Mouse (Mus musculus) CH12.LX (cell line): Measurements from ENCODE around the gene Gsg1l. TPM values are rescaled to one million over a fixed set of nuclear protein-coding genes. Genes with fewer than 3 reads are reported as not detected.

Experiments used
- DNase-seq: peaks from one replicate; pipeline ENCODE4 v3.0.0-alpha.2; 2013; ENCODE audit errors: extremely low read depth
- H3K27ac ChIP-seq: 2 replicates; pipeline ENCODE4 v1.5.1; 2012; ENCODE audit warnings: low read depth, mild to moderate bottlenecking, control low read depth, moderate library complexity; ENCODE audit not compliant: insufficient read depth
- H3K27me3 ChIP-seq: replicated peaks from 2 replicates; pipeline ENCODE3; 2012; ENCODE audit warnings: inconsistent platforms
- H3K36me3 ChIP-seq, 2 experiments: replicated peaks in 1 of 2; 2 replicates each; pipeline versions ENCODE3 to v1.6.1; 2012; ENCODE audit warnings: inconsistent platforms in 1 of 2, low read length in 1 of 2, mild to moderate bottlenecking in 1 of 2, mixed read lengths in 1 of 2, moderate library complexity in 1 of 2; ENCODE audit not compliant: control insufficient read depth in 1 of 2, insufficient read depth in 1 of 2
- H3K4me1 ChIP-seq, 2 experiments: 2 replicates each; pipeline ENCODE4 v1.6.1; 2012; ENCODE audit warnings: inconsistent platforms in 1 of 2, moderate library complexity in 1 of 2; ENCODE audit not compliant: insufficient read depth in 2 of 2, control insufficient read depth in 1 of 2
- H3K4me2 ChIP-seq: 2 replicates; pipeline ENCODE4 v1.6.1; 2012; ENCODE audit warnings: low read depth, mild to moderate bottlenecking, control low read depth; ENCODE audit not compliant: poor library complexity, insufficient read depth, severe bottlenecking
- H3K4me3 ChIP-seq, 3 experiments: fragments of 150-350 bp in 1 of 3; sonication (generic) in 1 of 3; replicated peaks in 1 of 3; 2 replicates each; pipeline versions ENCODE3 to v1.5.1; 2011 to 2012; ENCODE audit warnings: low read depth in 2 of 3, low read length in 2 of 3, mild to moderate bottlenecking in 2 of 3, moderate library complexity in 2 of 3, control low read depth in 1 of 3, improper control_type of control experiment in 1 of 3, inconsistent platforms in 1 of 3, mixed read lengths in 1 of 3; ENCODE audit not compliant: poor library complexity in 1 of 3
- H3K79me2 ChIP-seq: replicated peaks from 2 replicates; pipeline ENCODE4 v1.6.1; 2012; ENCODE audit warnings: mild to moderate bottlenecking, moderate library complexity; ENCODE audit not compliant: control insufficient read depth, poor library complexity, insufficient read depth, severe bottlenecking; ENCODE audit errors: extremely low read depth
- H3K9ac ChIP-seq: 2 replicates; pipeline ENCODE4 v1.6.1; 2012; ENCODE audit warnings: low read depth, mild to moderate bottlenecking, control low read depth, moderate library complexity; ENCODE audit not compliant: insufficient read depth
- H3K9me3 ChIP-seq: replicated peaks from 2 replicates; pipeline ENCODE3; 2012; ENCODE audit warnings: low read length, inconsistent platforms, mixed read lengths
- BHLHE40 ChIP-seq: IDR thresholded peaks from 2 replicates; pipeline ENCODE4 v1.6.1; 2011; ENCODE audit warnings: mild to moderate bottlenecking, low read depth, low read length, improper control_type of control experiment
- CHD1 ChIP-seq: IDR thresholded peaks from 2 replicates; pipeline ENCODE4 v1.6.1; 2012; ENCODE audit warnings: low read depth, low read length, improper control_type of control experiment, inconsistent platforms
- CHD2 ChIP-seq: IDR thresholded peaks from 2 replicates; pipeline ENCODE4 v1.6.1; 2011; ENCODE audit warnings: low read length, improper control_type of control experiment
- CTCF ChIP-seq, 2 experiments: IDR thresholded peaks in 1 of 2; conservative IDR thresholded peaks in 1 of 2; 2 replicates each; pipeline ENCODE4 v1.5.1; 2011 to 2012; ENCODE audit warnings: low read depth in 2 of 2, low read length in 2 of 2, improper control_type of control experiment in 1 of 2, inconsistent platforms in 1 of 2, mild to moderate bottlenecking in 1 of 2, moderate library complexity in 1 of 2
- E2F4 ChIP-seq: IDR thresholded peaks from 2 replicates; pipeline ENCODE4 v1.6.1; 2011; ENCODE audit warnings: low read depth, low read length, improper control_type of control experiment; ENCODE audit not compliant: insufficient replicate concordance
- EP300 ChIP-seq: IDR thresholded peaks from 2 replicates; pipeline ENCODE4 v1.6.1; 2011; ENCODE audit warnings: low read length, improper control_type of control experiment
- ETS1 ChIP-seq: conservative IDR thresholded peaks from 2 replicates; pipeline ENCODE4 v1.6.1; 2012; ENCODE audit warnings: low read depth, mild to moderate bottlenecking, inconsistent platforms, low read length, improper control_type of control experiment, moderate library complexity
- GABPA ChIP-seq: IDR thresholded peaks from 2 replicates; pipeline ENCODE4 v1.6.1; 2012; ENCODE audit warnings: low read depth, low read length, improper control_type of control experiment, inconsistent platforms; ENCODE audit not compliant: insufficient replicate concordance
- HCFC1 ChIP-seq: IDR thresholded peaks from 2 replicates; pipeline ENCODE4 v1.6.1; 2012; ENCODE audit warnings: low read depth, mild to moderate bottlenecking, inconsistent platforms, low read length, improper control_type of control experiment
- IRF4 ChIP-seq: IDR thresholded peaks from 2 replicates; pipeline ENCODE4 v1.6.1; 2014; ENCODE audit warnings: low read depth, mild to moderate bottlenecking, inconsistent platforms, low read length, improper control_type of control experiment
- JUN ChIP-seq: IDR thresholded peaks from 2 replicates; pipeline ENCODE4 v1.6.1; 2011; ENCODE audit warnings: low read depth, mild to moderate bottlenecking, low read length, improper control_type of control experiment, moderate library complexity; ENCODE audit not compliant: insufficient read depth
- JUND ChIP-seq: conservative IDR thresholded peaks from 2 replicates; pipeline ENCODE4 v1.6.1; 2011; ENCODE audit warnings: low read depth, low read length, improper control_type of control experiment
- KAT2A ChIP-seq: IDR thresholded peaks from 2 replicates; pipeline ENCODE4 v1.6.1; 2012; ENCODE audit warnings: low read length, improper control_type of control experiment, inconsistent platforms; ENCODE audit not compliant: insufficient replicate concordance
- MAFK ChIP-seq: IDR thresholded peaks from 2 replicates; pipeline ENCODE4 v1.6.1; 2011; ENCODE audit warnings: low read length, improper control_type of control experiment; ENCODE audit not compliant: insufficient replicate concordance
- MAX ChIP-seq: IDR thresholded peaks from 2 replicates; pipeline ENCODE4 v1.6.1; 2011; ENCODE audit warnings: low read length, improper control_type of control experiment
- MAZ ChIP-seq: IDR thresholded peaks from 2 replicates; pipeline ENCODE4 v1.6.1; 2012; ENCODE audit warnings: low read depth, mild to moderate bottlenecking, inconsistent platforms, low read length, improper control_type of control experiment, moderate library complexity
- MEF2A ChIP-seq: IDR thresholded peaks from 2 replicates; pipeline ENCODE4 v1.6.1; 2014; ENCODE audit warnings: low read depth, mild to moderate bottlenecking, inconsistent platforms, low read length, improper control_type of control experiment, borderline replicate concordance
- MXI1 ChIP-seq: IDR thresholded peaks from 2 replicates; pipeline ENCODE4 v1.6.1; 2011; ENCODE audit warnings: mild to moderate bottlenecking, low read depth, low read length, improper control_type of control experiment
- MYC ChIP-seq: IDR thresholded peaks from 2 replicates; pipeline ENCODE4 v1.6.1; 2011; ENCODE audit warnings: low read depth, mild to moderate bottlenecking, improper control_type of control experiment, low read length
- NELFE ChIP-seq: IDR thresholded peaks from 2 replicates; pipeline ENCODE4 v1.6.1; 2011; ENCODE audit warnings: low read depth, low read length, improper control_type of control experiment
- NRF1 ChIP-seq: IDR thresholded peaks from 2 replicates; pipeline ENCODE4 v1.6.1; 2014; ENCODE audit warnings: low read depth, mild to moderate bottlenecking, inconsistent platforms, low read length, improper control_type of control experiment, moderate library complexity
- PAX5 ChIP-seq: IDR thresholded peaks from 2 replicates; pipeline ENCODE4 v1.6.1; 2012; ENCODE audit warnings: low read length, inconsistent platforms, mixed read lengths
- POLR2A ChIP-seq: IDR thresholded peaks from 2 replicates; pipeline ENCODE4 v1.6.1; 2011; ENCODE audit warnings: low read depth, mild to moderate bottlenecking, improper control_type of control experiment, low read length
- RAD21 ChIP-seq: IDR thresholded peaks from 2 replicates; pipeline ENCODE4 v1.6.1; 2011; ENCODE audit warnings: low read depth, mild to moderate bottlenecking, low read length, improper control_type of control experiment, moderate library complexity
- RCOR1 ChIP-seq: conservative IDR thresholded peaks from 2 replicates; pipeline ENCODE4 v1.6.1; 2012; ENCODE audit warnings: low read depth, mild to moderate bottlenecking, inconsistent platforms, low read length, improper control_type of control experiment
- SIN3A ChIP-seq: IDR thresholded peaks from 2 replicates; pipeline ENCODE4 v1.6.1; 2012; ENCODE audit warnings: low read length, improper control_type of control experiment, inconsistent platforms
- TBP ChIP-seq: conservative IDR thresholded peaks from 2 replicates; pipeline ENCODE4 v1.6.1; 2011; ENCODE audit warnings: low read depth, low read length, improper control_type of control experiment
- TCF12 ChIP-seq: IDR thresholded peaks from 2 replicates; pipeline ENCODE4 v1.6.1; 2014; ENCODE audit warnings: low read depth, mild to moderate bottlenecking, inconsistent platforms, low read length, improper control_type of control experiment
- USF1 ChIP-seq: IDR thresholded peaks from 2 replicates; pipeline ENCODE4 v1.6.1; 2014; ENCODE audit warnings: low read depth, mild to moderate bottlenecking, inconsistent platforms, low read length, improper control_type of control experiment
- USF2 ChIP-seq: conservative IDR thresholded peaks from 2 replicates; pipeline ENCODE4 v1.6.1; 2011; ENCODE audit warnings: low read depth, low read length, improper control_type of control experiment
- ZC3H11A ChIP-seq: IDR thresholded peaks from 2 replicates; pipeline ENCODE4 v1.6.1; 2012; ENCODE audit warnings: low read depth, mild to moderate bottlenecking, inconsistent platforms, low read length, improper control_type of control experiment
- ZKSCAN1 ChIP-seq: IDR thresholded peaks from 2 replicates; pipeline ENCODE4 v1.6.1; 2012; ENCODE audit warnings: low read depth, inconsistent platforms, low read length, improper control_type of control experiment, borderline replicate concordance
- ZMIZ1 ChIP-seq: IDR thresholded peaks from 2 replicates; pipeline ENCODE4 v1.6.1; 2012; ENCODE audit warnings: low read depth, mild to moderate bottlenecking, inconsistent platforms, low read length, improper control_type of control experiment
- ZNF384 ChIP-seq: IDR thresholded peaks from 2 replicates; pipeline ENCODE4 v1.6.1; 2012; ENCODE audit warnings: low read depth, low read length, improper control_type of control experiment, inconsistent platforms
- dilution Hi-C: fragments of 300-500 bp; cut with MboI; formaldehyde crosslinking; loops from 2 replicates; pipeline ENCODE4 v1.14.3; 2020; ENCODE audit warnings: low sequenced_read_pairs; ENCODE audit not compliant: extremely low pct_unique_long_range_greater_than_20kb, extremely low pct_ligation_motif_present
- in situ Hi-C: fragments of 300-500 bp; cut with MboI; formaldehyde crosslinking; loops from 3 replicates; pipeline ENCODE4 v1.14.3; 2019; ENCODE audit warnings: low sequenced_read_pairs, low pct_ligation_motif_present, low pct_unique_long_range_greater_than_20kb, mixed read lengths
- polyA plus RNA-seq: library from polyadenylated mRNA; unstranded; fragments of >175 nt; gene quantifications from 2 replicates; pipeline ENCODE4 v1.2.1, GENCODE M21; 2012; ENCODE audit warnings: low read depth; ENCODE audit not compliant: insufficient read length
- total RNA-seq, 2 experiments: library from RNA; depleted of rRNA; stranded (reverse); fragments of 300-350 nt in 1 of 2; fragments of >200 nt in 1 of 2; gene quantifications; 2 replicates each; pipeline ENCODE4 v1.2.3; 2012 to 2014

Gsg1l gene
- total and polyA plus RNA-seq, 3 experiments = not detected

DNA sequence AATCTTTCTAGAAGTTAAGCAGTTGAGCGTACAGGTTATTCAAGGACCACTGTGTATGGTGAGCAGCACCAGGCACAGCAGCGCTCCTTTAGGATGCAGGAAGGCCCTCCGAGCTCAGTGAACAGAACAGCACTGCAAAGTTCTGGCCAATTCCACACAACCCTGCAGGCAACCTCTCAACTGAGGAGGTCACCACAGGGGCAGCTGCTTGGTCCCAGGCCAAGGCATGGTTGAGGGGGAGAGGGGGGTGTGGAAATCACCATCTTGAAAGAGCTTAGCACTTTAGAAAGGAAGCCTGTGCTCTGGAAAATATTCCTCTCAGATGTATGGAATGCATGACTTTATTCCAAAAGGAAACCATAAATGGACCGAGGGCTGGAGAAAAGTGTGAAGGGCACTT is 39.3 kb upstream of the Gsg1l start:
- Histone ChIP-seq H3K4me2 (no peak overlapping the region), H3K9me3 (no peaks in the 10 kb centered on the region), H3K27ac (no peak overlapping the region), H3K79me2 (no peaks in the 10 kb centered on the region), H3K4me3 (no peak overlapping the region), H3K27me3 (no peaks in the 10 kb centered on the region), H3K4me1 (peaks cover 12 to 45% of the 10 kb centered on the region in 2 experiments), H3K36me3 (peaks cover 55 to 83% of the 10 kb centered on the region in 2 experiments), H3K9ac (no peak overlapping the region)
- in situ Hi-C loops = no loop called here
- dilution Hi-C loops = no loop called here
- DNase-seq = no peak
- TF ChIP-seq MEF2A (no peak), JUND (no peak), MAX (no peak), EP300 (no peak)

DNA sequence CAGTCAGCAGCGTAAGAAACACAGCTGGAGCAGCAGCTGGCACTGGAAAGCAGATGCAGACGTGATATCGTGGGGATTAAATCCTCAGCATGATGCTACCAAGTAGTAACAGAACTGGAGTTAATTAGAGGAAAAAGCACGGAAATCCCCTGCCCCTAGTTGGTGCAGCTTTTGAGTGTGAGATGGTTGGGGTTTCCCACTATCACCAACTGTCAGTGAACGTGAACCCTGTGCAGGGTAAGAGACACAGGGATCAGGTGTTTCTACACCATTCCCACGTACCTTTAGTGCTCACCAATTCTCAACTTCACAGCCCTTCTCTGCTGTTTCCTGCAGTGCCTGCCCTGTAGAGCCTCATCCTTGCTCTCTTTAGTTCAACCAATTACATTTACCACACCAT is 37.6 kb upstream of the Gsg1l start:
- Histone ChIP-seq H3K79me2 (no peaks in the 10 kb centered on the region), H3K36me3 (peaks cover 61 to 82% of the 10 kb centered on the region in 2 experiments), H3K9me3 (no peaks in the 10 kb centered on the region), H3K9ac (no peak overlapping the region), H3K4me1 (peaks cover 12 to 47% of the 10 kb centered on the region in 2 experiments), H3K4me3 (no peak overlapping the region), H3K27me3 (no peaks in the 10 kb centered on the region), H3K27ac (peak overlapping the region; percentile 51), H3K4me2 (no peak overlapping the region)
- dilution Hi-C loops (no loop called here), in situ Hi-C loops (no loop called here)
- TF ChIP-seq MEF2A (no peak), EP300 (peak; percentile 32; the same call in 1 of the 2 replicates), CHD1 (no peak), KAT2A (no peak), HCFC1 (no peak), NELFE (no peak), POLR2A (no peak), MAFK (no peak), USF1 (no peak), CTCF (conservative IDR thresholded peaks at IDR 0.05 in 1 of 2, IDR thresholded peaks at IDR 0.05 in 1 of 2; ENCODE audit: low read depth in 2 of 2, low read length in 2 of 2) (no peak), MXI1 (0 out of 2 replicates have a peak, but pooled peaks have one; percentile 23), ZNF384 (no peak), CHD2 (no peak), JUN (no peak), NRF1 (no peak), ZC3H11A (no peak), ZMIZ1 (no peak), MAZ (no peak), ZKSCAN1 (no peak), GABPA (no peak), TBP (no peak), RCOR1 (no peak), RAD21 (no peak), PAX5 (no peak), ETS1 (peak; percentile 26; the same call in 1 of the 2 replicates), SIN3A (peak; percentile 38; the same call in 1 of the 2 replicates), USF2 (no peak), IRF4 (peak; percentile 15; the same call in 1 of the 2 replicates), JUND (no peak), MYC (no peak), TCF12 (peak; percentile 22; the same call in 1 of the 2 replicates), BHLHE40 (peak; percentile 46), E2F4 (no peak)
- DNase-seq = peak; percentile 40
